Mouse (Mus musculus) lung, adult 2 months (tissue): ENCODE measurements around the gene Pde10a.

ENCODE experiments used
- CTCF ChIP-seq: fragments of 200-500 bp; IDR thresholded peaks from 2 replicates; pipeline ENCODE4 v1.5.1; 2011; ENCODE audit warnings: mild to moderate bottlenecking, low read length, control low read depth; ENCODE audit not compliant: insufficient read depth
- POLR2A ChIP-seq: fragments of 200-500 bp; IDR thresholded peaks from 2 replicates; pipeline ENCODE4 v1.6.1; 2011; ENCODE audit warnings: low read depth, mild to moderate bottlenecking, control low read depth, low read length, borderline replicate concordance; ENCODE audit errors: extremely low read depth

DNA sequence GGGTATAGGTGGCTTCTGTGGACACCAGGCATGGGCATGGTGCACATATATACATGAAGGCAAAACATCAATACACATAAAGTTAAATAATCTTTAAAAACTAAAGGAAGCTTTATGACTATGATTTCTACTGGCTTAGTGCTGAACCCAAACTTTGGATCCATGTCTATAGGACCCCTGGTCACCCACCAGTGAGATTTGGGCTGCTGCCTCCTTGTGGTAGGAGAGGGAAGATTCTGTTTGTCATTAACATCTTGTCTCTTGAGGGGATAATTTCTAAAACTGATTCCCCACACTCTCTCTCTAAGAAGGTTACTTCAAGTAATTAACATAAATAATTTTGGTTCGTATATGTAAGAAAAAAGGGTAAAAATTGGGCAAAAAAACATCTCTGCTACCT lies 220.2 kb downstream of the Pde10a start:
- TF ChIP-seq CTCF (no peak), POLR2A (no peak)
